In the genomic region with DNA sequence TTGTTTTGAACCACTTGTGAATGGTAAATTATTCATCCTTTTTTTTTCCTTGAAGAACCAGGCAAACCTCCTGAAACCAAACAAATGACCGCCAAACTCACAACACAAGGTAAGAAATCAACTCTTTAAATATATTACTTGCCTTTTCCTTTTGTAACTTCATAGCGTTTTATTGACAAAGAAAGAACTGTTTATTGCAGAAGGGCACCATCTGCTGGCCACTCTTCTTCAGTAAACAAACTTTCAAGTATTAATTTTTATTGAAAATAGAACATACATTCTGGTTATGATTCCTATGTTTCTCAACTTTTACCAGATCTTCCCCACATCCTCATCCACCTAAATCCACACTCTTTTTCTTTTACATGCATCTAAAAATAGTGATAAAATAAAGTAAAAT, we compare ENCODE assay signal across 9 mouse cellular contexts.
DNase-seq lines count a peak whose midpoint lies in the region; ATAC-seq and TF ChIP-seq lines count a peak whose summit lies in the region.
"Had no signal": no experiment of that assay in that cellular context is flagged by ENCODE, and none has a peak within 500 bp of the region (broad histone marks: within the 10 kb centered on the region; RNA-seq: fewer than 3 reads in every experiment).

No protein-coding gene starts in this region.

- DNase-seq in forebrain, postnatal 0 days: peak; percentile 72
- DNase-seq in forebrain, embryonic 11.5 days (ENCODE audit: low spot score): no peak
- DNase-seq in lung, embryonic 14.5 days: peak; percentile 79
- no peak for DNase-seq in lung, adult 2 months
- DNase-seq in brain, embryonic 14.5 days (ENCODE audit: low read depth): peak; percentile 86
- peak; percentile 35 for DNase-seq in mesoderm, embryonic 11.5 days (ENCODE audit: low read depth, low spot score)
- DNase-seq in natural killer cell, adult 2 months (ENCODE audit: low spot score in 2 of 2): no peak
- DNase-seq: liver, embryonic 13.5 days had no signal

- no peak overlapping the region for H3K4me2 ChIP-seq in forebrain, postnatal 0 days (ENCODE audit: low read depth)
- H3K4me2 ChIP-seq in forebrain, embryonic 11.5 days (ENCODE audit: low read depth, low read length, severe bottlenecking): no peak overlapping the region
- H3K4me2 ChIP-seq in lung, embryonic 14.5 days: no peak overlapping the region
- H3K4me2 ChIP-seq: liver, embryonic 13.5 days had no signal

- H3K9me3 ChIP-seq in forebrain, postnatal 0 days (ENCODE audit: low read length): no peaks in the 10 kb centered on the region
- H3K9me3 ChIP-seq in forebrain, embryonic 11.5 days (ENCODE audit: control insufficient read depth, low read length): no peaks in the 10 kb centered on the region
- no peaks in the 10 kb centered on the region for H3K9me3 ChIP-seq in lung, embryonic 14.5 days (ENCODE audit: low read depth, low read length)
- H3K9me3 ChIP-seq: liver, embryonic 13.5 days had no signal

- TF ChIP-seq POLR2A in lung, adult 2 months (IDR thresholded peaks at IDR 0.05; ENCODE audit: borderline replicate concordance, extremely low read depth, low read depth, low read length): no peak
- TF ChIP-seq POLR2A in brain, embryonic 14.5 days (IDR thresholded peaks at IDR 0.05; ENCODE audit: borderline replicate concordance, extremely low read depth, insufficient read depth, insufficient read length, poor library complexity, severe bottlenecking): no peak

- 19% methylated on average over 2 of the region's 2 CpGs for whole genome bisulfite sequencing in forebrain, postnatal 0 days
- 40% methylated on average over 2 of the region's 2 CpGs for WGBS in forebrain, embryonic 11.5 days
- 22% methylated on average over 2 of the region's 2 CpGs for WGBS in lung, embryonic 14.5 days
- WGBS in lung, adult 2 months: 21% methylated on average over 2 of the region's 2 CpGs

- H3K4me3 ChIP-seq in forebrain, postnatal 0 days (ENCODE audit: low read depth, low read length): no peak overlapping the region
- H3K4me3 ChIP-seq in forebrain, embryonic 11.5 days (ENCODE audit: low read depth, low read length): no peak overlapping the region
- H3K4me3 ChIP-seq in lung, embryonic 14.5 days (ENCODE audit: low read depth, low read length): no peak overlapping the region
- H3K4me3 ChIP-seq in lung, adult 2 months (replicated peaks; ENCODE audit: extremely low read depth, low read depth, low read length): no peak overlapping the region
- H3K4me3 ChIP-seq: liver, embryonic 13.5 days had no signal

- TF ChIP-seq CTCF in forebrain, postnatal 0 days (IDR thresholded peaks at IDR 0.05; ENCODE audit: low read depth): peak; percentile 54
- TF ChIP-seq CTCF in lung, embryonic 14.5 days (IDR thresholded peaks at IDR 0.05; ENCODE audit: low read depth): peak; percentile 42
- TF ChIP-seq CTCF in lung, adult 2 months (IDR thresholded peaks at IDR 0.05; ENCODE audit: insufficient read depth, low read length): no peak
- TF ChIP-seq CTCF in brain, embryonic 14.5 days (IDR thresholded peaks at IDR 0.05; ENCODE audit: borderline replicate concordance, extremely low read depth, insufficient read depth, insufficient read length): no peak

- no peaks in the 10 kb centered on the region for H3K4me1 ChIP-seq in forebrain, postnatal 0 days (ENCODE audit: insufficient read depth)
- H3K4me1 ChIP-seq in forebrain, embryonic 11.5 days (replicated peaks; ENCODE audit: control insufficient read depth, insufficient read depth, low read length): no peaks in the 10 kb centered on the region
- no peaks in the 10 kb centered on the region for H3K4me1 ChIP-seq in lung, embryonic 14.5 days (ENCODE audit: insufficient read depth)
- no peaks in the 10 kb centered on the region for H3K4me1 ChIP-seq in lung, adult 2 months (ENCODE audit: control insufficient read depth, insufficient read depth, low read length)
- H3K4me1 ChIP-seq: liver, embryonic 13.5 days had no signal

- H3K27ac ChIP-seq in forebrain, postnatal 0 days (ENCODE audit: low read depth, low read length): no peak overlapping the region
- H3K27ac ChIP-seq in forebrain, embryonic 11.5 days (ENCODE audit: low read depth, low read length): no peak overlapping the region
- no peak overlapping the region for H3K27ac ChIP-seq in lung, embryonic 14.5 days (ENCODE audit: low read depth)
- H3K27ac ChIP-seq: liver, embryonic 13.5 days had no signal

- no peak for ATAC-seq in forebrain, postnatal 0 days
- ATAC-seq in forebrain, embryonic 11.5 days (replicated peaks; ENCODE audit: low FRiP score): no peak
- no peak for ATAC-seq in lung, embryonic 14.5 days (ENCODE audit: insufficient read depth)
- no peak for ATAC-seq in cerebellum, adult (ENCODE audit: insufficient number of reproducible peaks, low FRiP score, low TSS enrichment)

- no peak overlapping the region for H3K9ac ChIP-seq in forebrain, postnatal 0 days
- no peak overlapping the region for H3K9ac ChIP-seq in forebrain, embryonic 11.5 days (ENCODE audit: low read length)
- no peak overlapping the region for H3K9ac ChIP-seq in lung, embryonic 14.5 days
- H3K9ac ChIP-seq: liver, embryonic 13.5 days had no signal

- no peaks in the 10 kb centered on the region for H3K27me3 ChIP-seq in forebrain, postnatal 0 days (ENCODE audit: insufficient read depth, low read length)
- no peaks in the 10 kb centered on the region for H3K27me3 ChIP-seq in forebrain, embryonic 11.5 days (ENCODE audit: control insufficient read depth, insufficient read depth, low read length)
- no peaks in the 10 kb centered on the region for H3K27me3 ChIP-seq in lung, embryonic 14.5 days (ENCODE audit: insufficient read depth, low read length)
- H3K27me3 ChIP-seq: liver, embryonic 13.5 days had no signal

- H3K36me3 ChIP-seq in forebrain, postnatal 0 days (ENCODE audit: insufficient read depth): no peaks in the 10 kb centered on the region
- no peaks in the 10 kb centered on the region for H3K36me3 ChIP-seq in forebrain, embryonic 11.5 days (ENCODE audit: control insufficient read depth, insufficient read depth, low read length)
- H3K36me3 ChIP-seq in lung, embryonic 14.5 days (ENCODE audit: insufficient read depth): no peaks in the 10 kb centered on the region
- H3K36me3 ChIP-seq: liver, embryonic 13.5 days had no signal

Comparison
In these comparisons a context has a peak if more than half of its experiments do, and no peak if none do; other contexts are left out.
1. DNase-seq: peak in forebrain, postnatal 0 days (single experiment), lung, embryonic 14.5 days (single experiment), brain, embryonic 14.5 days (single experiment) and mesoderm, embryonic 11.5 days (single experiment); none in forebrain, embryonic 11.5 days (single experiment), lung, adult 2 months (single experiment) and natural killer cell, adult 2 months (0 of 2).
2. CTCF ChIP-seq: peak in forebrain, postnatal 0 days (single experiment) and lung, embryonic 14.5 days (single experiment); none in lung, adult 2 months (single experiment) and brain, embryonic 14.5 days (single experiment).